Mouse (Mus musculus) monocyte, adult 2 months (primary cell): ENCODE measurements around the gene Tnni1.

ENCODE experiments used
- DNase-seq, 2 experiments: peaks; one replicate each; pipeline ENCODE4 v3.0.0; 2022; ENCODE audit warnings: low spot score in 2 of 2, low read depth in 1 of 2

The Tnni1 gene

GRCm38 (mm10) chr1:135840675-135841395 lies 61.6 kb downstream of the Tnni1 start:
- no peak for DNase-seq

GRCm38 (mm10) chr1:135843519-135844262 lies 64.5 kb downstream of the Tnni1 start:
- DNase-seq: no peak

- DNase-seq: no peak
Measured at GRCm38 (mm10) chr1:135844481-135844880, 65.2 kb downstream of the Tnni1 start.

DNA sequence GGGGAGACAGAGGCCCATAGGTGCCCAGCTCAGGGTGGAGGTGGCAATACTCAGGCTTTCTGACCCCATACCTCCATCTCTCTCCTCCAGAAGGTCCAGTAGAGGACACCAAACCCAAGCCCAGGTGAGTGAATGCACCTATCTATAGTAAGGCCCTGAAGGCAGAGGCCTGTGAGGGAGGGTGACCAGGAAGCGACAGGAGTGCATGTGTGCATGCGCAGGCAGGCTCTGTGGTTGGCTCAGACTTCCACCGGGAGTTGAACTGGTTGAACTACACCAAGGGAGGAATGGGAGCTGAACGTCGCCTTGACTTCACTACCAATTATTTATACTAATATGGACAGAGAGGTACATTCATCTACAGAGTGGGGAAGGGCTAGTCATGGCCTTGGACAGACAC lies 67.4 kb downstream of the Tnni1 start:
- DNase-seq: no peak

DNA sequence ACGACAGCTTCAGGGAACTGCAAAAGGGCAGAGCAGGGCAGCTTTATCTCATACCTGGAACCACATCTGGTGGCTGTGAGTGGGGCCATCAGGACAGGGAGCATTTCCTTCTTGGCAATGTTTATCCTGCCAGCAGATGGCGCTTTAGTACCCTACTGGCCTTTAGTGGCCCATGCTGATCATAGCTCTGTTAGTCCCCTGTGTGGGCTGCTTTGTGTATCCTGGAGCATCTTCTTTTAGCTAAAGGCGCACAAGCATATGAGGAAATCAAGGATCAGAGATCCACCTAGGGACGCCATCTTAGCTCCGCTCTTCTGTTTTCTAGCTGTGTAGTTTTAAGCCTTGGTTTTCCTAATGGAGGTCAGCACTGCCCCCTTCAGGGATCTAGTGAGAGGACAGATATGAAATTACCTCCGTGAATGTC lies 67.9 kb downstream of the Tnni1 start:
- peak in 1 of 2 experiments; percentile 13 for DNase-seq

- no peak for DNase-seq
Measured at GRCm38 (mm10) chr1:135847611-135848351, 68.5 kb downstream of the Tnni1 start.

- no peak for DNase-seq
Measured at GRCm38 (mm10) chr1:135850722-135851512, 71.7 kb downstream of the Tnni1 start.

GRCm38 (mm10) chr1:135852044-135852756 lies 73.0 kb downstream of the Tnni1 start:
- no peak for DNase-seq

DNA sequence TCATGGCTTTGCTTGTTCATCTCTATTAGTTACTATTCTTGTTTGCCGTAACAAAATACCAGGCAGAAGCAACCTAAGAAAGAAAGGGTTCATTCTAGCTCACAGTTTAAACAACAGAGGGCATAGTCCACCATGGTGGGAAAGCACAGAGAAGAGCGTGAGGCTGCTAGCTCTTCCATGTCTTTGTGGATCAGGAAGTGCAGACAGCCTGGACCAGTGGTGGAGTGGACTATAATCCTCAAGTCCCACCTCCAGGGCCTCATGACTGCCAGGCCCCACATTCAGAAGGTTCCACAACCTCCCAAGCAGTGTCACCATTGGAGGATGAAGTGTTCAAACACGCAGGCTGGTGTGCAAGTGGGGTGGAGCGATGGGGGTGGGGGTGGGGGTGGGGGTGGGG lies 74.0 kb downstream of the Tnni1 start:
- no peak for DNase-seq

DNA sequence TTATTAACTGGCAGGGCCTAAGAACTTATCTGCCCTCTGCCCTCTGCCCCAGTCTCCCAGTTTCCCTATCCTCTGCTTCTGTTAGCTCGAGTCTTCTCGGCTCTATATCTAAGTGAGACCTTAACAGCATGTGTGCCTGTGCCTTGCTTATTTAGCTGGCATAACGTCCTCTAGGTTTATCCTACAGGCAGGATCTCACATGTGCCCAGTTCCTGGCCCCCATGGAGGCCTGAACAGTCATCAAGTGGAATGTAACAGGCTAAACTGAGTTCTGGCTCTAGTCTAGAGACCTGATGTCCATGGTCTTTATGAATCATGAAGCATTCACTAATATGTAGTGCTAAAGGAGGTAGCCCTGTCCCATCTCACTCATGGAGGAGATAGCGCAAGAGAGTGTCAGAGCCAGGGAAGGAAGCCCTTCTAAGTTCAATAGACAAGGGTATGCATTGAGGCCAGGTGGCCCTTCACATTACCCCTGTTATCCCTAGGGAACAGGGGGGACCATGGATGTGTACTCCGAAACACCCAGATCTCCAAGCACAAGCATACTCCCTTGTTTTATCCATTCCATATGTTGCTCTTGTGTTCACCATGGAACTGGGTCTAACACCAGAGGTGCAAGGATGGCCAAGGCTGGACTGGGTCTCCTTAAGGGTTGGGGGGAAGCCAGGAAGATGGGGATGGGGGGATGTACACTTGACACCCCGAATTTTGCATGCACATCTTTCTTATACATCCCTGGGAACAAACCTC lies 75.5 kb downstream of the Tnni1 start:
- DNase-seq: no peak

GRCm38 (mm10) chr1:135855344-135855687 lies 76.1 kb downstream of the Tnni1 start:
- DNase-seq: no peak

DNA sequence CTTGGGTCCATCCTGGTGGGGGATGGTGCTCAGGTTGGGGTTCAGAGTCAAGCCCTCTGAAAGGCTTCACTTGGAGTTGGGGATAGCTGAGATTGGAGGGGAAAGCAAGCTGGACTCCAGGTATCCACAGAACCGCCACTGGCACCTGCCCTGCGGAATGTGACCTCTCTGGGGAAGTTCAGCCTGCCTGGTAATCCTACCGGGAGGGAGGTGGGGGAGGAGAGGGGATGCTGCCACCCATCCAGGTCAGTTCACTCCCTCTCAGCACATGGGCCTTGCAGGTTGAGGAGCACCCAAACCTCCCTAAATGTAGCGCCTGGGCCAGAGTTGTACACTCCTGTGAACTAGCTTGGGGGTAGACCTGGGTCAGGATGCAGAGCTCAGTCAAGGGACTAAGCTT lies 76.8 kb downstream of the Tnni1 start:
- DNase-seq: no peak

- DNase-seq: no peak
Measured at GRCm38 (mm10) chr1:135857137-135857775, 78.0 kb downstream of the Tnni1 start.

DNA sequence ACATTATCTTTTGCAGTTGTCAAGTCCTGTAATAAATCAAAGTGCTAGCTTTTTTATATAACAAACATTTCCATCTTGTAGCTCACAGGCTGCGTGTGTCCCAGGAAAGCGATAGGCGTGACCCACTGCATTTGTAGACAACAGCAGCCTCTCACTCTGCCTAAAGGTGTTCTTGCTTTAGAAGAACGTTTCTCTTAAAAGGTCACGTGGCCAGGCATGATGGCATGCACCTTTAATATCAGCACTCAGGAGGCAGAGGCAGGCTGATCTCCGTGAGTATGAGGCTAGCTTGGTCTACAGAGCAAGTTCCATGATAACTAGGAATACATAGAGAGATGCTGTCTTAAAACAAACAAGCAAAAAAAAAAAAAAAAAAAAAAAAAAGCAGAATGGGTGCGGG lies 79.3 kb downstream of the Tnni1 start:
- DNase-seq: no peak
